Mouse (Mus musculus): ENCODE data around the gene Elob. TPM values are rescaled to one million over a fixed set of nuclear protein-coding genes. Genes with fewer than 3 reads are reported as not detected.

Gene Elob
- polyA plus RNA-seq (2015; fragmentation: Nextera tagmentation; extraction: Ambion mirVana), result 458 and 460 TPM in 2 replicates

GRCm38 (mm10) chr17:23829064-23829619, at the start of gene Elob:
Gene Elob (minus strand): TSS chr17:23829136.
- Histone ChIP-seq H3K27ac (ENCODE audit: low read depth) (peak within 1 kb of the TSS; percentile 83), H3K9ac (replicated peaks) (peak within 1 kb of the TSS; percentile 86), H3K27me3 (ENCODE audit: insufficient read depth, low read length) (peaks cover 4% of the 10 kb centered on the region; the same call in 1 of the 2 replicates), H3K4me1 (ENCODE audit: insufficient read depth) (peaks cover 15% of the 10 kb centered on the region), H3K36me3 (replicated peaks; ENCODE audit: insufficient read depth, low read length) (peaks cover 27% of the 10 kb centered on the region), H3K4me3 (ENCODE audit: low read depth, low read length) (peak within 1 kb of the TSS; percentile 86), H3K9me3 (ENCODE audit: low read length) (no peaks in the 10 kb centered on the region; the same call in 1 of the 2 replicates), H3K4me2 (ENCODE audit: low read depth, low read length) (peak within 1 kb of the TSS; percentile 89)
- TF ChIP-seq CTCF (IDR thresholded peaks at IDR 0.05; ENCODE audit: low read depth) (peak; percentile 76), EP300 (IDR thresholded peaks at IDR 0.05; ENCODE audit: low read depth) (no peak)
- under 1% methylated on average over 22 of the region's 42 CpGs for WGBS (ENCODE audit: insufficient replicate concordance)
- ATAC-seq, result peak; percentile 97
- peak; percentile 92 for DNase-seq

GRCm38 (mm10) chr17:23877166-23877565, 48.2 kb upstream of the Elob start:
- Histone ChIP-seq H3K9me3 (ENCODE audit: low read length) (no peaks in the 10 kb centered on the region), H3K4me3 (ENCODE audit: low read depth, low read length) (no peak overlapping the region), H3K27me3 (ENCODE audit: insufficient read depth, low read length) (no peaks in the 10 kb centered on the region), H3K4me1 (ENCODE audit: insufficient read depth) (no peaks in the 10 kb centered on the region), H3K9ac (replicated peaks) (no peak overlapping the region), H3K36me3 (replicated peaks; ENCODE audit: insufficient read depth, low read length) (no peaks in the 10 kb centered on the region), H3K4me2 (ENCODE audit: low read depth, low read length) (no peak overlapping the region), H3K27ac (ENCODE audit: low read depth) (no peak overlapping the region)
- no peak for TF ChIP-seq EP300 (IDR thresholded peaks at IDR 0.05; ENCODE audit: low read depth)
- TF ChIP-seq CTCF (IDR thresholded peaks at IDR 0.05; ENCODE audit: low read depth), result no peak
- DNase-seq (no peak), ATAC-seq (no peak)
- WGBS (ENCODE audit: insufficient replicate concordance), result 88% methylated on average over 2 of the region's 2 CpGs

- Histone ChIP-seq H3K9ac (replicated peaks) (no peak overlapping the region), H3K4me1 (ENCODE audit: insufficient read depth) (no peaks in the 10 kb centered on the region), H3K27me3 (ENCODE audit: insufficient read depth, low read length) (no peaks in the 10 kb centered on the region), H3K9me3 (ENCODE audit: low read length) (no peaks in the 10 kb centered on the region), H3K36me3 (replicated peaks; ENCODE audit: insufficient read depth, low read length) (no peaks in the 10 kb centered on the region), H3K4me3 (ENCODE audit: low read depth, low read length) (no peak overlapping the region), H3K27ac (ENCODE audit: low read depth) (no peak overlapping the region), H3K4me2 (ENCODE audit: low read depth, low read length) (no peak overlapping the region)
- WGBS (ENCODE audit: insufficient replicate concordance), result 45% methylated on average over 3 of the region's 3 CpGs
- ATAC-seq (no peak), DNase-seq (no peak)
- TF ChIP-seq EP300 (IDR thresholded peaks at IDR 0.05; ENCODE audit: low read depth), result no peak
These were observed 47.8 kb upstream of the Elob start for GRCm38 (mm10) chr17:23876741-23877140.

- DNase-seq (peak; percentile 51), ATAC-seq (peak; percentile 58; the same call in 1 of the 2 replicates)
- no peak overlapping the region for H3K27ac ChIP-seq (ENCODE audit: low read depth)
- no peaks in the 10 kb centered on the region for H3K36me3 ChIP-seq (replicated peaks; ENCODE audit: insufficient read depth, low read length)
- no peaks in the 10 kb centered on the region for H3K9me3 ChIP-seq (ENCODE audit: low read length)
- H3K9ac ChIP-seq (replicated peaks), result no peak overlapping the region
- H3K4me3 ChIP-seq (ENCODE audit: low read depth, low read length), result no peak overlapping the region
- no peaks in the 10 kb centered on the region for H3K4me1 ChIP-seq (ENCODE audit: insufficient read depth)
- no peaks in the 10 kb centered on the region for H3K27me3 ChIP-seq (ENCODE audit: insufficient read depth, low read length)
- no peak overlapping the region for H3K4me2 ChIP-seq (ENCODE audit: low read depth, low read length)
- TF ChIP-seq EP300 (IDR thresholded peaks at IDR 0.05; ENCODE audit: low read depth), result no peak
- peak; percentile 84 for TF ChIP-seq CTCF (IDR thresholded peaks at IDR 0.05; ENCODE audit: low read depth)
- WGBS (ENCODE audit: insufficient replicate concordance), result 45% methylated on average over 8 of the region's 8 CpGs
These were observed 45.2 kb upstream of the Elob start for GRCm38 (mm10) chr17:23873884-23874856.

GRCm38 (mm10) chr17:23868513-23868912, 39.6 kb upstream of the Elob start:
- Histone ChIP-seq H3K27me3 (ENCODE audit: insufficient read depth, low read length) (no peaks in the 10 kb centered on the region), H3K4me3 (ENCODE audit: low read depth, low read length) (no peak overlapping the region), H3K9me3 (ENCODE audit: low read length) (no peaks in the 10 kb centered on the region), H3K36me3 (replicated peaks; ENCODE audit: insufficient read depth, low read length) (no peaks in the 10 kb centered on the region), H3K27ac (ENCODE audit: low read depth) (no peak overlapping the region), H3K4me2 (ENCODE audit: low read depth, low read length) (no peak overlapping the region), H3K4me1 (ENCODE audit: insufficient read depth) (no peaks in the 10 kb centered on the region), H3K9ac (replicated peaks) (no peak overlapping the region)
- no peak for TF ChIP-seq CTCF (IDR thresholded peaks at IDR 0.05; ENCODE audit: low read depth)
- TF ChIP-seq EP300 (IDR thresholded peaks at IDR 0.05; ENCODE audit: low read depth), result no peak
- ATAC-seq (no peak), DNase-seq (peak; percentile 49)
- WGBS (ENCODE audit: insufficient replicate concordance), result 73% methylated on average over 11 of the region's 11 CpGs

GRCm38 (mm10) chr17:23867756-23868155, 38.8 kb upstream of the Elob start, which contains the start of gene Prss21:
Gene Prss21 (plus strand): TSS chr17:23868056.
- Histone ChIP-seq H3K36me3 (replicated peaks; ENCODE audit: insufficient read depth, low read length) (no peaks in the 10 kb centered on the region), H3K27ac (ENCODE audit: low read depth) (no peak within 1 kb of the TSS), H3K9me3 (ENCODE audit: low read length) (no peaks in the 10 kb centered on the region), H3K27me3 (ENCODE audit: insufficient read depth, low read length) (no peaks in the 10 kb centered on the region), H3K9ac (replicated peaks) (no peak within 1 kb of the TSS), H3K4me1 (ENCODE audit: insufficient read depth) (no peaks in the 10 kb centered on the region), H3K4me2 (ENCODE audit: low read depth, low read length) (no peak within 1 kb of the TSS), H3K4me3 (ENCODE audit: low read depth, low read length) (no peak within 1 kb of the TSS)
- DNase-seq (no peak), ATAC-seq (no peak)
- TF ChIP-seq CTCF (IDR thresholded peaks at IDR 0.05; ENCODE audit: low read depth) (no peak), EP300 (IDR thresholded peaks at IDR 0.05; ENCODE audit: low read depth) (no peak)
- WGBS (ENCODE audit: insufficient replicate concordance), result 87% methylated on average over 15 of the region's 15 CpGs
